Mouse (Mus musculus): ENCODE data around the gene Slc35a2. TPM values are rescaled to one million over a fixed set of nuclear protein-coding genes. Genes with fewer than 3 reads are reported as not detected.
"Not testable (repeated sequence)": the region's sequence is repeated elsewhere in the genome, so short reads cannot be mapped to it uniquely, and the experiment has no call there.

Slc35a2 gene
- polyA plus RNA-seq, 1 experiment from 2014 or later: 34.6 TPM

DNA sequence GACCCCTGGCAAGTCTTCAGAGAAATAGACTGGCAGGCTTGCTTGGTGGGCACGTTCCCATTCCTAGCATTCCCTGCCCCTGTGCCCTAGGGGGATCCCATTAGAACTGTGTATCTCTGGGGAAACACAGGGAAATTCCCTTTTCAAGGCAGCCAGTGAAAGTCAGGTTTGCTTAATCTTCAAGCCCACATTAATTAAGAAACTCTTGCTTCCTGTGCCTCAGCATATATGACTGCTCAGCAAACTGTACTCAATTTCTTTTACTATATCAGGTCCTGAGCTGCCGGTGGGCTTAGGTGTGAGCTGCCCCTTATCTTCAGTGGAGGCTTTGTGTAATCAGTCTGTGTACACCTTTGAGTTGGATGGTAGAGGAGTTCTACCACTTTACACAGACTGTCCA lies 18.0 kb upstream of the Slc35a2 start:
- Histone ChIP-seq H3K27ac (no peak overlapping the region), H3K4me2 (replicated peaks) (no peak overlapping the region), H3K27me3 (no peaks in the 10 kb centered on the region), H3K36me3 (peaks cover 10% of the 10 kb centered on the region; the same call in 1 of the 2 replicates), H3K4me1 (replicated peaks) (no peaks in the 10 kb centered on the region; the same call in 1 of the 2 replicates), H3K9ac (replicated peaks) (no peak overlapping the region), H3K4me3 (replicated peaks) (no peak overlapping the region), H3K9me3 (no peaks in the 10 kb centered on the region)
- no peak for ATAC-seq
- 74% methylated on average over 2 of the region's 2 CpGs for WGBS

DNA sequence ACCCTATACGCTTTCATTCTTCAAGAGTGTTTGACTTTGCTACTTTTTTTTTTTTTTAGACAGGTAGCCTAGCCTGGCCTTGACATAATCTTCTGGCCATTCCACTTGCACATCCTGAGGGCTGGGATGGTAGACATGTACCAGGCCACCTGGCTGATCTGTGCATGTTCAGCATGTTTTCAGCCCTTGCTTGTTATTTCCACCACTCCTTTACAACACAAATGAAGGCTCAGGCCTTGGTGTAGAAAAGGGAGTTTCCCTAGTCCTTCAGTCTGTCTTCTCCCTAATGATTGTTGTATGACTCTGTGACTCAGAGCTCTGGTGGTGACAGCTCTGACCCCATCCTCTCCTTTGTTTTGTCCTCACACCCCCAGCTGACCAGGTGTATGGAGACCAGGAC lies 16.7 kb upstream of the Slc35a2 start:
- Histone ChIP-seq H3K4me2 (replicated peaks) (no peak overlapping the region), H3K36me3 (peaks cover 15% of the 10 kb centered on the region; the same call in 1 of the 2 replicates)
- WGBS: 85% methylated on average over 1 of the region's 1 CpGs

DNA sequence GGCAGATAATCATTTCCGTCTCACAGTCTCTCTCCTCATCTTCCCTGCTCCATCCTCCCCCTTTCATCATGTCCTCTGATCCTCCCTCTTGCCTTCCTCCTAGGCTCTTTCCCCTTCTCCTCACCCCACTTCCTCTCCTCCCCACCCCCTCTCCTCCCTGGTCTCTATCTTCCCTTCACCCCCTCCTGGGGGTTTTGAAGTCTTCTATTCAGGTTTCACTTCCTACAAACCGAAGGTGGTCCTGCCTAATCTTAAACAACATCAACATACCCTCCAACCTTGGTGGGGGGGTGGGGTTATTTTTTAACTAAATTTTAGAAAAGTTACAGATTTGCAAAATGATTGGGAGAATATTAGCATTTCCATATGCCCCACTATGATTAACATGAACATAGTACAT lies 15.3 kb upstream of the Slc35a2 start:
- WGBS: 50% methylated on average over 2 of the region's 2 CpGs
- no peak overlapping the region for H3K4me3 ChIP-seq (replicated peaks)
- H3K36me3 ChIP-seq: peaks cover 23% of the 10 kb centered on the region
- no peak overlapping the region for H3K9ac ChIP-seq (replicated peaks)
- no peak for ATAC-seq
- H3K27ac ChIP-seq: no peak overlapping the region
- H3K4me2 ChIP-seq (replicated peaks): no peak overlapping the region
- H3K4me1 ChIP-seq (replicated peaks): no peaks in the 10 kb centered on the region; the same call in 1 of the 2 replicates
- H3K27me3 ChIP-seq: no peaks in the 10 kb centered on the region
- H3K9me3 ChIP-seq: no peaks in the 10 kb centered on the region

More for the DNA sequence above, 16.7 kb upstream of the Slc35a2 start:
- Histone ChIP-seq H3K9me3 (no peaks in the 10 kb centered on the region), H3K4me1 (replicated peaks) (no peaks in the 10 kb centered on the region; the same call in 1 of the 2 replicates), H3K27ac (no peak overlapping the region), H3K27me3 (no peaks in the 10 kb centered on the region), H3K4me3 (replicated peaks) (no peak overlapping the region), H3K9ac (replicated peaks) (no peak overlapping the region)
- ATAC-seq: no peak

DNA sequence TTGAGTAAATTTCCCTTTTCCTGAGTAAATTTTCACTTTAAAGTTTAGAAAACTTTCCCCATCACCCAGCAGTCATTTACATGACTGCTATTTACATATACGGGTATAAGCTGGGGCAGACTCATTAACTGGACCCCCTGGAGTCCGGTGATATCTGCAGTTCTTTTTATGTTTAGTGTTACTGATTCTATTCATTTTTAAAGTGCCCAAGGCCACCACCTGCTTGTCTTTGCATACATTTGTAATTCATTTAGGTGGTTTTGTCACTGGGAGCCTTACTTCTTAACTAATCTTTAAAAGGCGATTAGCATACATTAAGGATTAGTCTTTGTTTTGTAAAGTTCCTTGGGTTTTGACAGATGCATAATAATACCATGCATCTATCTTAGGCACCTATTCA lies 14.0 kb upstream of the Slc35a2 start:
- Histone ChIP-seq H3K27me3 (no peaks in the 10 kb centered on the region), H3K4me3 (replicated peaks) (no peak overlapping the region), H3K27ac (no peak overlapping the region), H3K9ac (replicated peaks) (no peak overlapping the region), H3K36me3 (peaks cover 36% of the 10 kb centered on the region), H3K9me3 (no peaks in the 10 kb centered on the region), H3K4me2 (replicated peaks) (no peak overlapping the region), H3K4me1 (replicated peaks) (no peaks in the 10 kb centered on the region; the same call in 1 of the 2 replicates)
- ATAC-seq: no peak
- WGBS: 28% methylated on average over 3 of the region's 3 CpGs

DNA sequence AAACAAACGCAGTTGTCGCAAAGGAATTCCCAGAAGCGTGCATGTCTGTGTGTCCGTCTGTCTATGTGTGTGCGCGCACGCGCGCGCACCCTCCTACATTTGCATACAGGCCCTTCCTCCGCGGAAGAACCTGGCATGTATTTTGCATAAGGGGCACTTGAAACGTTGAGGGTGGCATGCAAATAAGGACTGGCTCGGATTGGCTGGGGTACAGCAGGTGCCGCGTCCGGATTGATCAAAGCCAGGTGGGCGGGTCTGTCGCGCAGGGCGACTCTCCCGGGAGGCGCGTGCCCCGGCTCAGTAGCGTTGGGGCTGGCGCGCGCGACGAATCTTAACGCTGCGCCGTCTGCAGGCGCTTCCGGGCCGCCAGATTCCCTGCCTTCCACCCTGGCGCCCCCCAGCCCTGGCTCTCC lies 5.8 kb upstream of the Slc35a2 start, which contains the start of gene Pim2:
Gene Pim2, plus strand, starts transcription at position 256 of the 413 bp plus-strand sequence.
- no peaks in the 10 kb centered on the region for H3K9me3 ChIP-seq
- ATAC-seq: peak; percentile 91

DNA sequence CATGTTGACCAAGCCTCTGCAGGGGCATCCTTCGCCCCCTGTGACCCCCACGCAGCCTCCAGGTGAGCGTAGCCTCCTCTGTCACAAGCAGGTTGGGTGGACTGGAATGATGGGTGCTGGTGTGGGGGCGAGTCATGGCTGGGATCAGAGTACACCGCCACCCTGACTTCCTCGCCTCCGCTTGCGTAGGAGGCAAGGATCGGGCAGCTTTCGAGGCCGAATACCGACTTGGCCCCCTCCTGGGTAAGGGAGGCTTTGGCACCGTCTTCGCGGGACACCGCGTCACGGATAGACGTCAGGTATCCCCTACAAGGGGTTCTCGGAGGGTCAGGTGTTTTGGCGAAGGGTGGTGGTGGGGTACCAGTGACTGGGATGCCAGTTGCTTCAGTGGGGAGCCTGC lies 5.3 kb upstream of the Slc35a2 start:
- H3K4me3 ChIP-seq (replicated peaks): peak overlapping the region; percentile 57
- H3K27me3 ChIP-seq: no peaks in the 10 kb centered on the region
- ATAC-seq: peak; percentile 63; the same call in 1 of the 2 replicates
- WGBS: 23% methylated on average over 21 of the region's 21 CpGs
- peaks cover 17% of the 10 kb centered on the region for H3K36me3 ChIP-seq
- no peaks in the 10 kb centered on the region for H3K9me3 ChIP-seq
- H3K9ac ChIP-seq (replicated peaks): peak overlapping the region; percentile 69
- peak overlapping the region; percentile 89 for H3K4me2 ChIP-seq (replicated peaks)
- peak overlapping the region; percentile 30 for H3K27ac ChIP-seq
- H3K4me1 ChIP-seq (replicated peaks): peaks cover 14% of the 10 kb centered on the region; the same call in 1 of the 2 replicates

More for the DNA sequence above, 5.8 kb upstream of the Slc35a2 start, which contains the start of gene Pim2:
- 23% methylated on average over 30 of the region's 38 CpGs for WGBS
- H3K27me3 ChIP-seq: no peaks in the 10 kb centered on the region
- H3K36me3 ChIP-seq: peaks cover 20% of the 10 kb centered on the region
- peak within 1 kb of the TSS; percentile 57 for H3K4me3 ChIP-seq (replicated peaks)
- peak within 1 kb of the TSS; percentile 89 for H3K4me2 ChIP-seq (replicated peaks)
- H3K27ac ChIP-seq: peak within 1 kb of the TSS; percentile 39
- peak within 1 kb of the TSS; percentile 69 for H3K9ac ChIP-seq (replicated peaks)
- H3K4me1 ChIP-seq (replicated peaks): peaks cover 14% of the 10 kb centered on the region; the same call in 1 of the 2 replicates

DNA sequence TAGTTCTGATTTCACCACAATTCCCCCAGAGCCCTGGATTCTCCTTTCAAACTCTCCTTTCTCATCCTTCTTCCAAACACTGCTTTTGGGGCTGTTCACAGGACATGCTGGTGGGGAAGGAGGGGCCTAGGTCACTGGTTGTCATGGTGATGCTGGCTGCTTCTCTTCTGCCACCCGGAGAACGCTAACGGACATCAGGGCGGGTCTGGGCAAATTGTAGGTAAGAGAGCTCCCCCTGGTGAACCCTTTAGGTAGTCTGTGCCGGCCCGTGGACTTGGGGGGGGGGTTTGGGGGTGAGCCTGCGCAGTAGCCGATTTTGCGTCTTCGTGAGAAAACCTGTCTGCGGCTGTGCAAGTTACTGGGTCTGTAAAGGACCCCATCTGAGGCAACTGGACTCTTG lies 4.0 kb upstream of the Slc35a2 start:
- peak overlapping the region; percentile 19; the same call in 1 of the 2 replicates for H3K27ac ChIP-seq
- H3K36me3 ChIP-seq: peaks cover 4% of the 10 kb centered on the region
- H3K4me3 ChIP-seq (replicated peaks): peak overlapping the region; percentile 57
- no peaks in the 10 kb centered on the region for H3K27me3 ChIP-seq
- peaks cover 17% of the 10 kb centered on the region; the same call in 1 of the 2 replicates for H3K4me1 ChIP-seq (replicated peaks)
- peak; percentile 21 for ATAC-seq
- 17% methylated on average over 11 of the region's 11 CpGs for WGBS
- H3K4me2 ChIP-seq (replicated peaks): peak overlapping the region; percentile 89
- H3K9ac ChIP-seq (replicated peaks): no peak overlapping the region
- no peaks in the 10 kb centered on the region for H3K9me3 ChIP-seq

DNA sequence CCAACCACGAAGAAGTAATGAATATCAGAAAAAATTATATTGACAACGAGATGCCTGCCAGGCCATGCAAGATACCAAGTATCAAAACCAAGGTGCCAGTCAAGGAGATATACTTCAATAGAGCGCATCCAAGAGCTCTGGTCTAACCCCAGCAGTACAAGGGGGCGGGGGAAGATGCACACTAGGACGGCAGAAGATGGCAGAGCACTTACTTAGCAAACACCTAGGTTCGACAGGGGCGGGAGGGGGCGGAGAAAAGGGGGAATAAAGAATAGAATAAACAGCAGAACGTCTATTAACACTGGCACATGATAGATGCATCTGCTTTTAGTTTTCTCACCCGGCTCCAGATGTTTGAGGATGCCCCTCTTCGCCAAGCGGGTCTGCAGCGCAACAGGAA lies 14.4 kb downstream of the Slc35a2 start:
- H3K27me3 ChIP-seq: no peaks in the 10 kb centered on the region
- H3K9ac ChIP-seq (replicated peaks): peak overlapping the region; percentile 73
- peaks cover 15% of the 10 kb centered on the region for H3K4me1 ChIP-seq (replicated peaks)
- H3K27ac ChIP-seq: peak overlapping the region; percentile 88; the same call in 1 of the 2 replicates
- peak overlapping the region; percentile 55 for H3K4me3 ChIP-seq (replicated peaks)
- peaks cover 30% of the 10 kb centered on the region for H3K36me3 ChIP-seq
- ATAC-seq: no peak
- H3K4me2 ChIP-seq (replicated peaks): peak overlapping the region; percentile 60
- WGBS: 29% methylated on average over 13 of the region's 13 CpGs
- no peaks in the 10 kb centered on the region for H3K9me3 ChIP-seq

DNA sequence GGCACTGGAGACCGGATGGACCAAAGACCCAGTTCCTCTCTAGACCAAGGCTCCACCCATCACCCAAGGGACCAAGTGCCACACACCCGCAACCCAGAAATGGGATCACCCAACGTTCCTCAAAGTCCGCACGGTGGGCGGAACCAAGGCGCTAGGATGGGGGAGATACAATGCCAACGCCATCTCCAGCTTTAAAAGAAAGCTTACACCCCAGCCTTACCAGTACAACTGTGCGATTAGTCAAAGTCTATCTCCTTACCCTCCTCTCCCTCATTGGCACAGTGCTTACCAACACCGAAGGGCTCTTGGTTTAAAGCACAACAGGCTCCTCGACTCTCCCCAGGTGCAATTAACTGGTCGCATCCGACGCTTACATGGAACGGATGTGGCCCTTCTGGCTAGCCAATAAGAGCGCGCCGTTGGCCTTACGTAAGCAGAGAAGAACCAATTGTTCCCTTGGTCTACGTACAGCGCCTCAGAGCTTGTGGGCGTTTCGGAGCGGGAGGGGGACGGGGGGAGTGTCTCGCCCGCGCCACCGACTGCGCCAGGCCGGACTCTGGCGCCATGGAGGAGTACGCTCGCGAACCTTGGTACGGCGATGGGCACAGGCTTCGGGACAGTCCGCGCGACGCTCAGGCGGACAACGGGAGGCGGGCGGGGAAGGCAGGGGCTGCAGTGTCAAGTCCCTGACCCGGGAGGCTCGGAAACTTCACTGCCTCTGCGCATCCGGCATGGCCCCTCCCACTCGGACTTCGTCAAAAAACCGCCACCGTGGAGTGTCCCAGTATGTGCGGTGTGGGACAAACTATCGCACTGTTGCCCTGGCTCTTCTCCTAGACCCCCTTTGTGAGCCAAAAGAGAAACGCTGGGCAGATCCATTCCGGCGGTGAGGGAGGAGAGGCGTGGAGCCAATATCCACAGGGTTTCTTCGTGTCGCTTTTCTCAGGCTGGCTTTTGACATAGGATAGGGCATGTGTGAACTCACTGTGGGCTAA lies 15.3 kb downstream of the Slc35a2 start, which contains the start of the genes Pqbp1 and Timm17b:
Gene Pqbp1, minus strand, starts transcription at position 390 of the 995 bp plus-strand sequence.
Gene Timm17b, plus strand, starts transcription at position 478 of the 995 bp plus-strand sequence.
- Histone ChIP-seq H3K4me3 (replicated peaks) (peak within 1 kb of the TSS; percentile 55), H3K4me1 (replicated peaks) (peaks cover 15% of the 10 kb centered on the region), H3K27me3 (no peaks in the 10 kb centered on the region), H3K27ac (peak within 1 kb of the TSS; percentile 88), H3K36me3 (peaks cover 24% of the 10 kb centered on the region), H3K4me2 (replicated peaks) (peak within 1 kb of the TSS; percentile 60), H3K9ac (replicated peaks) (peak within 1 kb of the TSS; percentile 73), H3K9me3 (no peaks in the 10 kb centered on the region)
- ATAC-seq: peak; percentile 98
- WGBS: 19% methylated on average over 62 of the region's 62 CpGs

DNA sequence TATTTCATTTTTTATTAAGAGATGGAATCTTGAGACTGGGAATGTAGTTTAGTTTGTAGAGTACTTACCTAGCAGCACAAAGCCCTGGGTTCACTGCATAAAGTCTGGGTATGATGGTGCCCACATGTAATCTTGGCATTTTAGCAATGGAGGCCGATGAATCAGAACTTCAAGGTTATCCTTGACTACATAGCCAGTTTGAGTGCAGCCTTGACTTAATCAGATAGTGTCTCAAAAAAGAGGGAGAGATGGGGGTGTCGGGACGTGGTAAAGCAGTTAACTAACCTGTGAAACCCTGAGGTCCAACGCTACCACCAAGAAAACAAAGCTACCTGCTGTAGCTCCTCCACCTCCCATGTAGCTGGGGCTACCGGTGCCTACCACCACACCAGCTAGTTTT lies 20.6 kb downstream of the Slc35a2 start:
- Histone ChIP-seq H3K4me2 (replicated peaks) (no peak overlapping the region), H3K27me3 (no peaks in the 10 kb centered on the region), H3K36me3 (peaks cover 27% of the 10 kb centered on the region), H3K9ac (replicated peaks) (no peak overlapping the region), H3K27ac (no peak overlapping the region), H3K4me1 (replicated peaks) (0 out of 2 replicates have a peak, but pooled peaks cover 6% of the 10 kb centered on the region), H3K4me3 (replicated peaks) (no peak overlapping the region), H3K9me3 (no peaks in the 10 kb centered on the region)
- 89% methylated on average over 5 of the region's 5 CpGs for WGBS
- ATAC-seq: no peak

DNA sequence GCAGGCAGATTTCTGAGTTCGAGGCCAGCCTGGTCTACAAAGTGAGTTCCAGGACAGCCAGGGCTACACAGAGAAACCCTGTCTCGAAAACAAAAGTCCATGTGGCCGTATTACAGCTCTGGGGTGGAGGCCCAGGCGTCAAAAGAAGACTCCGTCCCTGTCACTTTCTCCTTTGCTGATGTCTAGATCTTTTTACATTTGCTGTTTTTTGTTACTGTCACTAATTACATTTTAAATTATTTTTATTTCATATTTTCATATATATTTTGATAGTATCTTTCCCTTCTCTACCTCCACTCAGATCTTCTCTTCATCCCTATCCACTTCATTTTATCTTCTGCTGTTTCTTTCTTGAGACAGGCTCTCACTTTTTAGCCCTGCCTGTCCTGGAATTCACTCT lies 23.9 kb downstream of the Slc35a2 start, which contains the start of gene Gm10491:
Gene Gm10491, minus strand, starts transcription at position 101 of the 400 bp plus-strand sequence.
- Histone ChIP-seq H3K4me2 (replicated peaks) (no peak within 1 kb of the TSS), H3K4me3 (replicated peaks) (no peak within 1 kb of the TSS), H3K36me3 (peaks cover 26% of the 10 kb centered on the region), H3K9me3 (no peaks in the 10 kb centered on the region), H3K27me3 (no peaks in the 10 kb centered on the region), H3K9ac (replicated peaks) (no peak within 1 kb of the TSS), H3K27ac (no peak within 1 kb of the TSS), H3K4me1 (replicated peaks) (no peaks in the 10 kb centered on the region)
- 90% methylated on average over 5 of the region's 5 CpGs for whole genome bisulfite sequencing
- no peak for ATAC-seq

DNA sequence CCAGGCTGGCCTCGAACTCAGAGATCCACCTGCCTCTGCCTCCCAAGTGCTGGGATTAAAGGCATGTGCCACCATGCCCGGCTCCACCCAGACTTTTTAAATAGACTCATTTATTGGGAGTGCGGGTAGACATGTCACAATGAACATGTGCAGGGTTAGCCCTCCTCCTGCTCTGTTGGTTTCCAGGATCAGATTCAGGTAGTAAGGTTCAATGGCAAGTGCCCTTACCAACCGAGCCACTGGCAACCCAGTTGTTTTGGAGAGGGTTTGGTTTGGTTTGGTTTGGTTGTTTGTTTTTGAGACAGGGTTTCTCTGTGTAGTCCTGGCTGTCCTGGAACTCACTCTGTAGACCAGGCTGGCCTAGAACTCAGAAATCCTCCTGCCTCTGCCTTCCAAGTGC lies 25.4 kb downstream of the Slc35a2 start, which contains the start of gene Gm10490:
Gene Gm10490, plus strand, starts transcription at position 301 of the 400 bp plus-strand sequence.
- H3K9ac ChIP-seq (replicated peaks); H3K27me3 ChIP-seq; H3K4me3 ChIP-seq (replicated peaks); H3K4me1 ChIP-seq (replicated peaks); H3K4me2 ChIP-seq (replicated peaks); H3K9me3 ChIP-seq; H3K27ac ChIP-seq; ATAC-seq: not testable (repeated sequence)
- 88% methylated on average over 4 of the region's 4 CpGs for WGBS
- peaks cover 21% of the 10 kb centered on the region for H3K36me3 ChIP-seq
